Mouse (Mus musculus): ENCODE data around the gene Pip5kl1. TPM values are rescaled to one million over a fixed set of nuclear protein-coding genes. Genes with fewer than 3 reads are reported as not detected.

The Pip5kl1 gene
- polyA plus RNA-seq, 1 experiment, result not detected

- peaks cover 17% of the 10 kb centered on the region for H3K4me1 ChIP-seq (ENCODE audit: control insufficient read depth, insufficient read depth, insufficient read length, low read length)
- H3K4me3 ChIP-seq (ENCODE audit: insufficient read depth, low read depth, low read length), result peak overlapping the region; percentile 36
- no peak overlapping the region; the same call in 1 of the 2 replicates for H3K27ac ChIP-seq (replicated peaks; ENCODE audit: low read depth, low read length)
Observed at GRCm38 (mm10) chr2:32628729-32629128, 54.1 kb downstream of the Pip5kl1 start.

- no peak overlapping the region for H3K27ac ChIP-seq (replicated peaks; ENCODE audit: low read depth, low read length)
- peaks cover 17% of the 10 kb centered on the region for H3K4me1 ChIP-seq (ENCODE audit: control insufficient read depth, insufficient read depth, insufficient read length, low read length)
Observed at GRCm38 (mm10) chr2:32629276-32629976, 54.8 kb downstream of the Pip5kl1 start.

GRCm38 (mm10) chr2:32630036-32630435 lies 55.4 kb downstream of the Pip5kl1 start:
- peaks cover 22% of the 10 kb centered on the region for H3K4me1 ChIP-seq (ENCODE audit: control insufficient read depth, insufficient read depth, insufficient read length, low read length)
- no peak overlapping the region for H3K27ac ChIP-seq (replicated peaks; ENCODE audit: low read depth, low read length)
- no peak overlapping the region for H3K4me3 ChIP-seq (ENCODE audit: insufficient read depth, low read depth, low read length)

More at GRCm38 (mm10) chr2:32629276-32629976, 54.8 kb downstream of the Pip5kl1 start:
- no peak overlapping the region for H3K4me3 ChIP-seq (ENCODE audit: insufficient read depth, low read depth, low read length)

- no peak overlapping the region for H3K27ac ChIP-seq (replicated peaks; ENCODE audit: low read depth, low read length)
- H3K4me3 ChIP-seq (ENCODE audit: insufficient read depth, low read depth, low read length), result no peak overlapping the region
- peaks cover 23% of the 10 kb centered on the region for H3K4me1 ChIP-seq (ENCODE audit: control insufficient read depth, insufficient read depth, insufficient read length, low read length)
Observed at GRCm38 (mm10) chr2:32631046-32631445, 56.4 kb downstream of the Pip5kl1 start.

GRCm38 (mm10) chr2:32631737-32632394 lies 57.3 kb downstream of the Pip5kl1 start:
- Histone ChIP-seq H3K4me1 (ENCODE audit: control insufficient read depth, insufficient read depth, insufficient read length, low read length) (peaks cover 27% of the 10 kb centered on the region), H3K27ac (replicated peaks; ENCODE audit: low read depth, low read length) (peak overlapping the region; percentile 39), H3K4me3 (ENCODE audit: insufficient read depth, low read depth, low read length) (no peak overlapping the region)

Other genes with a start within 250 kb of the Pip5kl1 start
- 18.7 and 22.4 TPM in 2 replicates for gene Ciz1, start 222.5 kb upstream of the Pip5kl1 start, polyA plus RNA-seq (2012; ENCODE audit: insufficient read depth, insufficient read length, missing spikeins)
- gene Dnm1, start 221.5 kb upstream of the Pip5kl1 start, polyA plus RNA-seq (2012; ENCODE audit: insufficient read depth, insufficient read length, missing spikeins), result 2.6 and 7.4 TPM in 2 replicates
- 296 and 402 TPM in 2 replicates for gene 1110008P14Rik, start 192.9 kb upstream of the Pip5kl1 start, polyA plus RNA-seq (2012; ENCODE audit: insufficient read depth, insufficient read length, missing spikeins)
- gene Lcn2, start 186.5 kb upstream of the Pip5kl1 start, polyA plus RNA-seq (2012; ENCODE audit: insufficient read depth, insufficient read length, missing spikeins), result 2.7 TPM in 1 of 2 replicates, not detected in the other
- 87.7 and 101 TPM in 2 replicates for gene Ptges2, start 178.9 kb upstream of the Pip5kl1 start, polyA plus RNA-seq (2012; ENCODE audit: insufficient read depth, insufficient read length, missing spikeins)
- 1.8 and 2.1 TPM in 2 replicates for gene Naif1, start 124.3 kb upstream of the Pip5kl1 start, polyA plus RNA-seq (2012; ENCODE audit: insufficient read depth, insufficient read length, missing spikeins)
- gene Slc25a25, start 123.4 kb upstream of the Pip5kl1 start, polyA plus RNA-seq (2012; ENCODE audit: insufficient read depth, insufficient read length, missing spikeins), result 9.2 and 11.0 TPM in 2 replicates
- gene Fam102a, start 39.5 kb upstream of the Pip5kl1 start, polyA plus RNA-seq (2012; ENCODE audit: insufficient read depth, insufficient read length, missing spikeins), result 6.3 and 15.4 TPM in 2 replicates
- gene Dpm2, start 3.9 kb upstream of the Pip5kl1 start, polyA plus RNA-seq (2012; ENCODE audit: insufficient read depth, insufficient read length, missing spikeins), result 31.2 and 37.5 TPM in 2 replicates
- not detected in 2 replicates for gene 9430097D07Rik, start 887 bp downstream of the Pip5kl1 start, polyA plus RNA-seq (2012; ENCODE audit: insufficient read depth, insufficient read length, missing spikeins)
- 2.4 and 3.0 TPM in 2 replicates for gene St6galnac4, start 12.3 kb downstream of the Pip5kl1 start, polyA plus RNA-seq (2012; ENCODE audit: insufficient read depth, insufficient read length, missing spikeins)
- 79.5 and 87.3 TPM in 2 replicates for gene St6galnac6, start 24.9 kb downstream of the Pip5kl1 start, polyA plus RNA-seq (2012; ENCODE audit: insufficient read depth, insufficient read length, missing spikeins)
- gene Ak1, start 47.0 kb downstream of the Pip5kl1 start, polyA plus RNA-seq (2012; ENCODE audit: insufficient read depth, insufficient read length, missing spikeins), result 87.5 and 109 TPM in 2 replicates
- gene Eng, start 71.8 kb downstream of the Pip5kl1 start, polyA plus RNA-seq (2012; ENCODE audit: insufficient read depth, insufficient read length, missing spikeins), result 22.4 and 28.7 TPM in 2 replicates
- gene Fpgs, start 129.3 kb downstream of the Pip5kl1 start, polyA plus RNA-seq (2012; ENCODE audit: insufficient read depth, insufficient read length, missing spikeins), result 2.8 and 2.9 TPM in 2 replicates
- 27.3 and 27.6 TPM in 2 replicates for gene Cdk9, start 138.3 kb downstream of the Pip5kl1 start, polyA plus RNA-seq (2012; ENCODE audit: insufficient read depth, insufficient read length, missing spikeins)
- gene Sh2d3c, start 146.3 kb downstream of the Pip5kl1 start, polyA plus RNA-seq (2012; ENCODE audit: insufficient read depth, insufficient read length, missing spikeins), result 4.4 and 6.3 TPM in 2 replicates
- gene 6330409D20Rik, start 166.2 kb downstream of the Pip5kl1 start, polyA plus RNA-seq (2012; ENCODE audit: insufficient read depth, insufficient read length, missing spikeins), result not detected in 2 replicates
- 16.8 and 17.6 TPM in 2 replicates for gene Tor2a, start 182.4 kb downstream of the Pip5kl1 start, polyA plus RNA-seq (2012; ENCODE audit: insufficient read depth, insufficient read length, missing spikeins)
- not detected in 2 replicates for gene Ttc16, start 200.8 kb downstream of the Pip5kl1 start, polyA plus RNA-seq (2012; ENCODE audit: insufficient read depth, insufficient read length, missing spikeins)
- gene Ptrh1, start 201.0 kb downstream of the Pip5kl1 start, polyA plus RNA-seq (2012; ENCODE audit: insufficient read depth, insufficient read length, missing spikeins), result 1.1 and 3.5 TPM in 2 replicates
- gene Cfap157, start 209.6 kb downstream of the Pip5kl1 start, polyA plus RNA-seq (2012; ENCODE audit: insufficient read depth, insufficient read length, missing spikeins), result not detected in 2 replicates